Mouse (Mus musculus): ENCODE measurements around the gene Lpar1. TPM values are rescaled to one million over a fixed set of nuclear protein-coding genes. Genes with fewer than 3 reads are reported as not detected.

The Lpar1 gene
- total RNA-seq, 2 experiments from 2014 or later, result 19.2 to 21.0 TPM

Small RNA genes lying within 50 kb of the gene (microRNA-seq; reads per million reads assigned to microRNA genes)
- gene Mir3095, result 0.50 to 1.0 reads per million in 2 experiments

Other genes starting within 250 kb of the Lpar1 start
- under 1 TPM; 0.14 to 0.23 TPM for gene Olfr267, start 233.8 kb upstream of the Lpar1 start, total RNA-seq (2021)

Measured in left cerebral cortex, postnatal 25 days (tissue).